Mouse (Mus musculus) left cerebral cortex, postnatal 4 days (tissue): ENCODE data around the gene Fbxo46. TPM values are rescaled to one million over a fixed set of nuclear protein-coding genes. Genes with fewer than 3 reads are reported as not detected.
"Not testable (repeated sequence)": the region's sequence is repeated elsewhere in the genome, so short reads cannot be mapped to it uniquely, and the experiment has no call there.

Source experiments
- DNase-seq: peaks from one replicate; pipeline ENCODE4 v3.0.0-alpha.2; 2022
- intact Hi-C: fragments of 180-260 bp; cut with DNase I; formaldehyde crosslinking; loops from one replicate; pipeline ENCODE4 v1.15.1; 2025
- total RNA-seq, 2 experiments: library from RNA; stranded (reverse); gene quantifications; 2 replicates each; pipeline ENCODE4 v1.2.3; 2021

Fbxo46 gene
- total RNA-seq: 10 to 100 TPM; 17.7 to 18.9 TPM

- intact Hi-C loops: no loop called here
These were observed at the start of gene Fbxo46 for GRCm38 (mm10) chr7:19119631-19120429. Gene Fbxo46 (plus strand): TSS chr7:19119859.

GRCm38 (mm10) chr7:19071024-19071423 is 48.6 kb upstream of the Fbxo46 start:
- intact Hi-C loops, DNase-seq: not testable (repeated sequence)

More at GRCm38 (mm10) chr7:19119631-19120429, at the start of gene Fbxo46:
- peak; percentile 92 for DNase-seq

- intact Hi-C loops: no loop called here
- peak; percentile 47 for DNase-seq
These were observed 46.2 kb upstream of the Fbxo46 start for GRCm38 (mm10) chr7:19073504-19073903.

- intact Hi-C loops: no loop called here
- no peak for DNase-seq
These were observed 45.2 kb upstream of the Fbxo46 start for GRCm38 (mm10) chr7:19074494-19074893.

GRCm38 (mm10) chr7:19075231-19075630 is 44.4 kb upstream of the Fbxo46 start:
- DNase-seq: no peak
- intact Hi-C loops: no loop called here

GRCm38 (mm10) chr7:19075723-19076585 is 43.7 kb upstream of the Fbxo46 start, which contains the start of gene Dmwd:
Gene Dmwd (plus strand): TSS chr7:19076227.
- intact Hi-C loops: no loop called here
- DNase-seq: peak; percentile 98

GRCm38 (mm10) chr7:19076586-19076991 is 43.1 kb upstream of the Fbxo46 start:
- intact Hi-C loops: no loop called here
- peak; percentile 43 for DNase-seq

- no peak for DNase-seq
- intact Hi-C loops: no loop called here
These were observed 41.9 kb upstream of the Fbxo46 start for GRCm38 (mm10) chr7:19077761-19078160.

- intact Hi-C loops: no loop called here
- DNase-seq: no peak
These were observed 40.9 kb upstream of the Fbxo46 start for GRCm38 (mm10) chr7:19078732-19079131.

GRCm38 (mm10) chr7:19080451-19080950 is 39.2 kb upstream of the Fbxo46 start:
- no peak for DNase-seq
- intact Hi-C loops: no loop called here

GRCm38 (mm10) chr7:19082171-19082570 is 37.5 kb upstream of the Fbxo46 start:
- intact Hi-C loops: no loop called here

GRCm38 (mm10) chr7:19083096-19083495 is 36.6 kb upstream of the Fbxo46 start:
- intact Hi-C loops: no loop called here
- DNase-seq: no peak

More at GRCm38 (mm10) chr7:19082171-19082570, 37.5 kb upstream of the Fbxo46 start:
- no peak for DNase-seq

- no peak for DNase-seq
- intact Hi-C loops: no loop called here
These were observed 36.0 kb upstream of the Fbxo46 start, which contains the start of gene Dmpk for GRCm38 (mm10) chr7:19083701-19084100. Gene Dmpk (plus strand): TSS chr7:19083849.

- no peak for DNase-seq
- intact Hi-C loops: no loop called here
These were observed 35.3 kb upstream of the Fbxo46 start for GRCm38 (mm10) chr7:19084277-19084771.

GRCm38 (mm10) chr7:19084921-19085473 is 34.7 kb upstream of the Fbxo46 start:
- no peak for DNase-seq
- intact Hi-C loops: no loop called here

- DNase-seq: no peak
- intact Hi-C loops: no loop called here
These were observed 34.2 kb upstream of the Fbxo46 start for GRCm38 (mm10) chr7:19085495-19085894.

GRCm38 (mm10) chr7:19086042-19086441 is 33.6 kb upstream of the Fbxo46 start:
- intact Hi-C loops: no loop called here
- no peak for DNase-seq

GRCm38 (mm10) chr7:19086760-19087159 is 32.9 kb upstream of the Fbxo46 start:
- intact Hi-C loops: no loop called here
- DNase-seq: no peak

GRCm38 (mm10) chr7:19088813-19089212 is 30.8 kb upstream of the Fbxo46 start:
- peak; percentile 71 for DNase-seq
- intact Hi-C loops: no loop called here

- DNase-seq: no peak
- intact Hi-C loops: no loop called here
These were observed 27.7 kb upstream of the Fbxo46 start for GRCm38 (mm10) chr7:19091913-19092312.
